Mouse (Mus musculus): ENCODE measurements at regions not wholly inside any gene's neighbourhood (a gene's known extent, or its start where the extent isn't known, plus 50 kb on each side); places are given as distances from the start of the nearest gene placed in this dataset.
A peak's percentile ranks its signal among the peaks of the same experiment; 100 is the strongest.
"Not testable (repeated sequence)": the region's sequence is repeated elsewhere in the genome, so short reads cannot be mapped to it uniquely, and the experiment has no call there.

DNA sequence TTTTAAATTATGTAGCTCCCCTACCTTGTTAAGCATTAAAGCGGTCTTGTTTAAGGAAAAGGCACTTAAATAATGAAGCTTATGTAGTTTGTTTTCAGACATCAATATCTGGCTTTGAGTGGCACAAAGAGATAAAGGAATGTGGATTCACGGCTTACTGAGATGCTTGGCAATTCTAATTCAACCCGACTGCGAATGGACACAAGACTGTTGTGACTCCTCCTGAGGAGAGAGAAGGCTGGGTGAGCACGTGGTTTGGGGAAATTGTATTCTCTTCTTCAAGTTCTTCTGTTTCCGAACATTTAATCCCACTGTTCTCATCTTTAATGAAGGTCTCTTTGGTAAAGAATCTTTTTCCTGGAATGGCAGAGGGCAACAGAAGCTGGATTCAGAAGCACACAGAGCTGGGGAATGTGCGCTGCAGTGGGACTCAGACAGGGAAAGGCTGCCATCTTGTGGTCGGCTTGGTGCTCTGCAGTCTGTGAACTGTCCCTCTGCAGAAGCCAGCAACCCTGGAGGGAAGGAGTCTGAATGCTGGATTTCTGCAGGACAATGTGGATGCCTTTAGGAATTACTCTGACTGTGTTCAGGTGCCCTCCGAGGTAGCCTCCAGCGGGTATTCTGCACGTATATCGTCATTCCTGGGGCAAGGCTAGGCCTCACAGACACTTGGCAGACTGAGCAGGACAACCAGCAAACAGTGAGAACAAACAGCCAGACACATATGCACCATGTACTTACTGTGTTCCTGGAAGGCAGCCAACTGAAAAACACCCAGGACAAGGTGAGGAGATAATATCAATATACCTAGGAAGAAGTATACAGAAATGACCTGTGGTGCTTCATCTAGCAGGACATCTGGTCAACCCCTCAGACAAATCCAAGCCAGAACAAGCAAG lies 54.0 kb upstream of the Pax1 start:
- WGBS: 22% methylated on average over 12 of the region's 12 CpGs
- Histone ChIP-seq H3K27ac (no peak overlapping the region), H3K4me3 (no peak overlapping the region), H3K9ac (no peak overlapping the region), H3K27me3 (peaks cover 25% of the 10 kb centered on the region), H3K4me1 (no peaks in the 10 kb centered on the region), H3K4me2 (no peak overlapping the region), H3K36me3 (no peaks in the 10 kb centered on the region), H3K9me3 (no peaks in the 10 kb centered on the region)
- peak; percentile 79; the same call in 1 of the 2 replicates for ATAC-seq (ENCODE audit: borderline replicate concordance, extremely low read depth, low FRiP score, low TSS enrichment)

- Histone ChIP-seq H3K27me3 (peaks cover 25% of the 10 kb centered on the region), H3K4me2 (no peak overlapping the region), H3K4me3 (no peak overlapping the region), H3K36me3 (no peaks in the 10 kb centered on the region), H3K27ac (no peak overlapping the region), H3K9me3 (no peaks in the 10 kb centered on the region), H3K4me1 (no peaks in the 10 kb centered on the region), H3K9ac (no peak overlapping the region)
- 29% methylated on average over 6 of the region's 6 CpGs for WGBS
- ATAC-seq (ENCODE audit: borderline replicate concordance, extremely low read depth, low FRiP score, low TSS enrichment): no peak
Measured at GRCm38 (mm10) chr2:147306728-147307127, 55.0 kb upstream of the Pax1 start.

GRCm38 (mm10) chr2:147305262-147305661 lies 56.5 kb upstream of the Pax1 start:
- Histone ChIP-seq H3K27ac (no peak overlapping the region), H3K4me2 (no peak overlapping the region), H3K36me3 (no peaks in the 10 kb centered on the region), H3K4me1 (no peaks in the 10 kb centered on the region), H3K9me3 (no peaks in the 10 kb centered on the region), H3K27me3 (peaks cover 25% of the 10 kb centered on the region), H3K9ac (no peak overlapping the region), H3K4me3 (no peak overlapping the region)
- ATAC-seq (ENCODE audit: borderline replicate concordance, extremely low read depth, low FRiP score, low TSS enrichment): no peak
- 29% methylated on average over 5 of the region's 5 CpGs for WGBS

- no peak for ATAC-seq (ENCODE audit: borderline replicate concordance, extremely low read depth, low FRiP score, low TSS enrichment)
- no peak overlapping the region for H3K4me2 ChIP-seq
- H3K27me3 ChIP-seq: peaks cover 5% of the 10 kb centered on the region; the same call in 1 of the 2 replicates
- no peak overlapping the region for H3K4me3 ChIP-seq
- H3K9ac ChIP-seq: no peak overlapping the region
- no peaks in the 10 kb centered on the region for H3K36me3 ChIP-seq
- 81% methylated on average over 1 of the region's 1 CpGs for WGBS
- no peak overlapping the region for H3K27ac ChIP-seq
- H3K9me3 ChIP-seq: no peaks in the 10 kb centered on the region
- H3K4me1 ChIP-seq: peaks cover 11% of the 10 kb centered on the region
Measured at GRCm38 (mm10) chr2:147300503-147300902, 61.2 kb upstream of the Pax1 start.

DNA sequence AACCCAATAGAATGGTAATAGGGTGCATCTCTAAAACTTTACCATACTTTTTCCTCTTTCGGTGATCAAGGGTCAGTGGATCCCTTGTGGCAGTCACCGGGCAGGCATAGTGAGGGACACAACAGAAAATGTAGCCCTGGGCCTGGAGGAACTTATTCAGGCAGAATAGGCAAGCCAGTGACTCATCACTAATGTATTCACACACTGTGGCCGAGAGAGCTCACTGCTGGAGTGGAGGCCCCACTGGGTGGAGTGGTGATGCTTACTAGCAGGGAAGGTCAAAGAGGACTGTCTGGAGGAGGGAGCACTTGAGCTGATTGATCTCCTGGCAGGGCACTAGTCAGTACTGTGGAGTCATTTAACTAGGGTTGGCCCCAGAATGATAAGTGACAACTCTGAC lies 62.4 kb upstream of the Pax1 start:
- Histone ChIP-seq H3K27me3 (peaks cover under 1% of the 10 kb centered on the region; the same call in 1 of the 2 replicates), H3K4me2 (no peak overlapping the region), H3K27ac (no peak overlapping the region), H3K9me3 (no peaks in the 10 kb centered on the region), H3K4me1 (peaks cover 11% of the 10 kb centered on the region), H3K4me3 (no peak overlapping the region), H3K9ac (no peak overlapping the region), H3K36me3 (no peaks in the 10 kb centered on the region)
- WGBS: 63% methylated on average over 3 of the region's 3 CpGs
- ATAC-seq (ENCODE audit: borderline replicate concordance, extremely low read depth, low FRiP score, low TSS enrichment): no peak

DNA sequence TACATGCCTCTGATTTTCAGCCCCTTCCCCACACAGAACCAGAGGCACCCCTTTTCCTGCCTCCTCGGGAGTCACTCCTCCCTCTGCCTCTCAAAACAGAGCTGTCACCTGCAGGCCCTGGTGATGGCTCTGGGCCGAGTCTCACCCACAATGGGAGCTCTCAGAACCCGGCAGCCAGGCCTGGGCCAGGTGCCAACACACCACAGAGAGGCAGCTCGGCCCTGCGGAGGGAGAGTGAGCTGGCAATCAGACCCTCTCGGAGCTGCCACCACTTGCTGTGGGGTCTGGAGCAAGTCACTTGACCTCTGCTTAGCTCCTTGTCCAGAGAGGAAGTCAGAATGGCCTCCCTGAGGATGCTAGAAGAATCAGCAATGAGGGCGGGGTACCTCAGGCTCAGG lies 63.2 kb upstream of the Pax1 start:
- H3K4me1 ChIP-seq: peaks cover 11% of the 10 kb centered on the region
- 18% methylated on average over 7 of the region's 7 CpGs for WGBS
- H3K9me3 ChIP-seq: no peaks in the 10 kb centered on the region
- H3K9ac ChIP-seq: no peak overlapping the region
- no peak overlapping the region for H3K4me3 ChIP-seq
- H3K36me3 ChIP-seq: no peaks in the 10 kb centered on the region
- H3K4me2 ChIP-seq: no peak overlapping the region
- peak; percentile 85 for ATAC-seq (ENCODE audit: borderline replicate concordance, extremely low read depth, low FRiP score, low TSS enrichment)
- H3K27ac ChIP-seq: peak overlapping the region; percentile 80
- no peaks in the 10 kb centered on the region for H3K27me3 ChIP-seq

DNA sequence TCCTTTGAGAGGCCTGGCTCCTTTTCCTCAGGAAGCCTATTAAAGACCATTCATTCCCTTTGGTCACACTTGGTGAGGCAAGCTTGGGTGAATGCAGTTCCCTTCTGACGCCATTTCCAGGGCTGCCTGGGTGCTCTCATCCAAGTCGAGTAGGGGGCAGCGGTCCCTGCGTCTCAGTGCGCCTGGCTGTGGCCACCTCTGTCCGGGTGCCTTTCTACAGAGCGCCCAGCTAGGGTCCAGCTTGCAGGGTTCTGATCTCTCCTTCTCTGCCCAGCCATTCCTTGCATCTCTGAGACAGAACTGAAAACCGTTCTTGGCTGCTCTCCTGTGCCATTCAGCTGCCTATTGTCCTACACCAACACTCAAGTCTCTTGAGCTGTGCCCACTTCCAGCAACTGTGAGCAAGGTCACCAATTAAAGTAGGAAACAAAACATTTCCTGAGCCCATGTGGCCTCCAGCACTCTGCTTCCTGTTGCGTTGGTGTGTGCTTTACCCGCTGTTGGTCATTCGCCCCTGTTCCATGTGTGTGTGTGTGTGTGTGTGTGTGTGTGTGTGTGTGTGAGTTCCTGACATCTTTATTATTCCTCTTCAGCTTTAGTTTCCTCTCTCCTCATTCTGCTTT lies 63.7 kb upstream of the Pax1 start:
- H3K27me3 ChIP-seq: no peaks in the 10 kb centered on the region
- H3K9me3 ChIP-seq: no peaks in the 10 kb centered on the region
- no peak overlapping the region for H3K4me2 ChIP-seq
- peak; percentile 66 for ATAC-seq (ENCODE audit: borderline replicate concordance, extremely low read depth, low FRiP score, low TSS enrichment)
- peak overlapping the region; percentile 80 for H3K27ac ChIP-seq
- H3K9ac ChIP-seq: no peak overlapping the region
- H3K4me3 ChIP-seq: no peak overlapping the region
- H3K4me1 ChIP-seq: peaks cover 11% of the 10 kb centered on the region
- 73% methylated on average over 11 of the region's 11 CpGs for WGBS
- H3K36me3 ChIP-seq: no peaks in the 10 kb centered on the region

DNA sequence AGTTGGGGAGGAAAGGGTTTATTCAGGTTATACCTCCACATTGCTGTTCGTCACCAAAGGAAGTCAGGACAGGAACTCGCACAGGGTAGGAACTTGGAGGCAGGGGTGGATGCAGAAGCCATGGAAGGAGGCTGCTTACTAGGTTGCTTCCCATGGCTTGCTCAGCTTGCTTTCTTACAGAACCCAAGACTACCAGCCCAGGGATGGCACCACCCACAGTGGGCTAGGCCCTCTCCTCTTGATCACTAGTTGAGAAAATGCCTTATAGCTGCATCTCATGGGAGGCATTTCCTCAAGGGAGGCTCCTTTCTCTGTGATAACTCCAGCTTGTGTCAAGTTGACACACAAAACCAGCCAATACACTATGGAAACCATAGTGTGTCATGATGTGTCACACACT lies 66.8 kb upstream of the Pax1 start:
- whole genome bisulfite sequencing: 82% methylated on average over 2 of the region's 2 CpGs
- H3K4me2 ChIP-seq; H3K27me3 ChIP-seq; H3K9ac ChIP-seq; H3K27ac ChIP-seq; H3K36me3 ChIP-seq; H3K4me3 ChIP-seq; H3K9me3 ChIP-seq; ATAC-seq (ENCODE audit: borderline replicate concordance, extremely low read depth, low FRiP score, low TSS enrichment): not testable (repeated sequence)
- H3K4me1 ChIP-seq: peaks cover 11% of the 10 kb centered on the region

DNA sequence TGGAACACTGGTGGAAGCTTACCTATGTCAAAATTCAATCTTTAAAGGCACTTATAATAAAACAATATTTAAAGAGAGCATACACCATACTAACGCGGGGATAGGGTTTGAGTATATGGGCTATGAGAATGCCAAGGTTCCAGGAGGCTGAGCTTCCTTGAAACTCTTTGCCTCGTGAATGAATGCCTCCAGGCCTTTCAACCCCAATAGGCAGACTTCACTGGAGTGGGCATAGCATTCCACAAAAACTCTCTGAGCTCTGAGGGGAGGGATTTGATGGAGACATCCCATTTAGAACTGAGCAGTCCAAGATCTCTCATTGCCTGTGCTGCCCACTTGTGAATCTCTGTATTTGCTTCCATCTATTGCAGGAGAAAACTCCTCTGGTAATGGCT lies 68.4 kb upstream of the Pax1 start:
- WGBS: 65% methylated on average over 3 of the region's 3 CpGs
- H3K4me3 ChIP-seq: no peak overlapping the region
- ATAC-seq (ENCODE audit: borderline replicate concordance, extremely low read depth, low FRiP score, low TSS enrichment): no peak

GRCm38 (mm10) chr2:147292387-147293293 lies 69.1 kb upstream of the Pax1 start:
- Histone ChIP-seq H3K27me3 (no peaks in the 10 kb centered on the region), H3K27ac (no peak overlapping the region), H3K4me3 (no peak overlapping the region), H3K36me3 (no peaks in the 10 kb centered on the region), H3K4me2 (no peak overlapping the region), H3K9me3 (no peaks in the 10 kb centered on the region), H3K4me1 (no peaks in the 10 kb centered on the region), H3K9ac (no peak overlapping the region)
- ATAC-seq (ENCODE audit: borderline replicate concordance, extremely low read depth, low FRiP score, low TSS enrichment): no peak
- WGBS: 65% methylated on average over 11 of the region's 11 CpGs

More for the DNA sequence above, 68.4 kb upstream of the Pax1 start:
- H3K4me2 ChIP-seq: no peak overlapping the region
- H3K27me3 ChIP-seq: no peaks in the 10 kb centered on the region
- H3K9ac ChIP-seq: no peak overlapping the region
- no peak overlapping the region for H3K27ac ChIP-seq
- H3K36me3 ChIP-seq: no peaks in the 10 kb centered on the region
- H3K9me3 ChIP-seq: no peaks in the 10 kb centered on the region
- H3K4me1 ChIP-seq: peaks cover 6% of the 10 kb centered on the region; the same call in 1 of the 2 replicates

- Histone ChIP-seq H3K9me3 (no peaks in the 10 kb centered on the region), H3K27ac (no peak overlapping the region), H3K4me3 (no peak overlapping the region), H3K27me3 (no peaks in the 10 kb centered on the region), H3K36me3 (no peaks in the 10 kb centered on the region), H3K4me1 (no peaks in the 10 kb centered on the region), H3K4me2 (no peak overlapping the region), H3K9ac (no peak overlapping the region)
- ATAC-seq (ENCODE audit: borderline replicate concordance, extremely low read depth, low FRiP score, low TSS enrichment): no peak
- 62% methylated on average over 3 of the region's 3 CpGs for WGBS
Measured at GRCm38 (mm10) chr2:147283390-147283789, 78.3 kb upstream of the Pax1 start.
